Mouse (Mus musculus): ENCODE measurements around the gene Agap1. TPM values are rescaled to one million over a fixed set of nuclear protein-coding genes. Genes with fewer than 3 reads are reported as not detected.

Gene Agap1
- total and polyA plus RNA-seq, 3 experiments: 0.01 TPM; not detected in 2

DNA sequence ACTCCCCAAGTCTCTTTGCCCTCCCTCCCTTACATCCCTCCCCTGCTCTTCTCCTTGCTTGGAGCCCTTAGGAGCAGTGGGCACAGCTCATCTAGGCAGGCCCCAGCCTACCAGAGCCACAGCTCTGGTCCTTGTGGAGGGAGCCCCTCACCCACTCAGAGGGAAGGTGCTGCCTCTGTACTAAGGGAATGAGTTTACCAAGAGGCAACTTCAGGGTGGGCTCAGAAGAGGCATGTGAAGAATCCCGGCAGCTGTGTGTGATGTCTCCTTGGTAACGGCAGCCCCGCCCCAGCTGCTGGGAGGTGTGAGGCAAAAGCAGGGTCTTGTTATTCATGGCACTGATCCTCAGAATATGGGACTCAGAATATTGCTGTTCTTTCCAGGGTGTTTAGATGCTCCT is 309.3 kb downstream of the Agap1 start:
- no peak overlapping the region for H3K4me3 ChIP-seq (ENCODE audit: control insufficient read depth in 1 of 2, insufficient read depth in 1 of 2, low read depth in 2 of 2, low read length in 2 of 2)
- H3K27ac ChIP-seq (ENCODE audit: control insufficient read depth, low read depth, low read length): no peak overlapping the region
- H3K27me3 ChIP-seq (ENCODE audit: control insufficient read depth in 1 of 2, insufficient read depth in 2 of 2, low read length in 2 of 2): no peaks in the 10 kb centered on the region
- H3K4me1 ChIP-seq (ENCODE audit: control insufficient read depth in 1 of 2, insufficient read depth in 2 of 2, low read length in 2 of 2): no peaks in the 10 kb centered on the region
- no peaks in the 10 kb centered on the region for H3K79me2 ChIP-seq (ENCODE audit: control insufficient read depth, insufficient read depth, low read length, poor library complexity)
- H3K9me3 ChIP-seq (replicated peaks; ENCODE audit: insufficient read depth, low read length): no peaks in the 10 kb centered on the region
- H3K36me3 ChIP-seq (ENCODE audit: control insufficient read depth in 1 of 2, insufficient read depth in 2 of 2, low read length in 2 of 2): no peaks in the 10 kb centered on the region
- no peak for DNase-seq (ENCODE audit: low read depth, low spot score)
- no peak overlapping the region for H3K9ac ChIP-seq (ENCODE audit: control insufficient read depth, low read depth, low read length, poor library complexity, severe bottlenecking)
- no peak for TF ChIP-seq POLR2AphosphoS5 (IDR thresholded peaks at IDR 0.05; ENCODE audit: borderline replicate concordance, low read depth, low read length)
- no peak for TF ChIP-seq USF2 (IDR thresholded peaks at IDR 0.05; ENCODE audit: borderline replicate concordance in 1 of 2, insufficient read depth in 1 of 2, low read depth in 1 of 2, low read length in 2 of 2)
- TF ChIP-seq MYC (IDR thresholded peaks at IDR 0.05; ENCODE audit: low read depth, low read length): no peak
- no peak for TF ChIP-seq ELF1 (IDR thresholded peaks at IDR 0.05; ENCODE audit: low read depth, low read length)
- TF ChIP-seq NELFE (IDR thresholded peaks at IDR 0.05; ENCODE audit: low read depth, low read length): no peak
- no peak for TF ChIP-seq ZNF384 (IDR thresholded peaks at IDR 0.05; ENCODE audit: low read depth, low read length)
- TF ChIP-seq ZC3H11A (IDR thresholded peaks at IDR 0.05; ENCODE audit: low read depth, low read length): no peak
- no peak for TF ChIP-seq BHLHE40 (IDR thresholded peaks at IDR 0.05; ENCODE audit: borderline replicate concordance, low read depth, low read length)
- no peak for TF ChIP-seq SMC3 (IDR thresholded peaks at IDR 0.05; ENCODE audit: low read depth, low read length)

DNA sequence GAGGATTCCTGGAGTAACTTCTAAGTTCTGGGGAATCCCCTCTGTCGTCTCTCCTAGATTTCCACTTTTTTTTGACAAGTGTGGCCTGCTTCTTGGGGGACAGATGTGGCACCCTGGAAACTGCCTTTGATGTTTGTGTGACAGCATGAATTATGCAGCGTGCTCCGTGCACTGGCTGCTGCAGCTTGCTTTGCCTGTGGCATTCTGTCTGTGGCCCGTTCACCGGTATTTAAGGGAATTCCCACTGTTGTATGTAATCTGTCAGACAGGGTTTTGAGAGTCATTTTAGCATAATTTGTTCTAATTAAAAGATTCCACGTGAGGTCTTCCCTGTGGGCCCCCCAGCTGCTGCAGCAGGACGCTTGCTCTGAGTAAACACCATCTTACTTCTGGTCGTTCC is 312.3 kb downstream of the Agap1 start:
- H3K4me1 ChIP-seq (ENCODE audit: control insufficient read depth in 1 of 2, insufficient read depth in 2 of 2, low read length in 2 of 2): no peaks in the 10 kb centered on the region
- no peak overlapping the region for H3K4me3 ChIP-seq (ENCODE audit: control insufficient read depth in 1 of 2, insufficient read depth in 1 of 2, low read depth in 2 of 2, low read length in 2 of 2)
- no peaks in the 10 kb centered on the region for H3K27me3 ChIP-seq (ENCODE audit: control insufficient read depth in 1 of 2, insufficient read depth in 2 of 2, low read length in 2 of 2)
- H3K9ac ChIP-seq (ENCODE audit: control insufficient read depth, low read depth, low read length, poor library complexity, severe bottlenecking): no peak overlapping the region
- no peak overlapping the region for H3K27ac ChIP-seq (ENCODE audit: control insufficient read depth, low read depth, low read length)
- H3K36me3 ChIP-seq (ENCODE audit: control insufficient read depth in 1 of 2, insufficient read depth in 2 of 2, low read length in 2 of 2): no peaks in the 10 kb centered on the region
- no peak for TF ChIP-seq EP300 (IDR thresholded peaks at IDR 0.05; ENCODE audit: low read depth in 1 of 2, low read length in 2 of 2)
- TF ChIP-seq MEF2A (IDR thresholded peaks at IDR 0.05; ENCODE audit: extremely low read depth, insufficient replicate concordance, low read depth, low read length, poor library complexity, severe bottlenecking): no peak
- no peak for TF ChIP-seq RCOR1 (IDR thresholded peaks at IDR 0.05; ENCODE audit: low read depth, low read length)
- TF ChIP-seq KAT2A (conservative IDR thresholded peaks at IDR 0.05; ENCODE audit: low read depth, low read length): no peak
- no peak for TF ChIP-seq GABPA (IDR thresholded peaks at IDR 0.05; ENCODE audit: low read depth, low read length)
- no peak for TF ChIP-seq NELFE (IDR thresholded peaks at IDR 0.05; ENCODE audit: low read depth, low read length)
- no peak for TF ChIP-seq BHLHE40 (IDR thresholded peaks at IDR 0.05; ENCODE audit: borderline replicate concordance, low read depth, low read length)
- no peak for TF ChIP-seq JUND (IDR thresholded peaks at IDR 0.05; ENCODE audit: low read depth, low read length)
- TF ChIP-seq ZC3H11A (IDR thresholded peaks at IDR 0.05; ENCODE audit: low read depth, low read length): no peak
- TF ChIP-seq TBP (IDR thresholded peaks at IDR 0.05; ENCODE audit: low read depth, low read length): no peak
- no peak for TF ChIP-seq NRF1 (IDR thresholded peaks at IDR 0.05; ENCODE audit: insufficient read depth, low read depth, low read length, poor library complexity, severe bottlenecking)
- no peak for TF ChIP-seq ZNF384 (IDR thresholded peaks at IDR 0.05; ENCODE audit: low read depth, low read length)
- TF ChIP-seq ZKSCAN1 (IDR thresholded peaks at IDR 0.05; ENCODE audit: low read depth, low read length): no peak
- no peak for TF ChIP-seq TCF12 (IDR thresholded peaks at IDR 0.05; ENCODE audit: low read depth, low read length)
- no peak for TF ChIP-seq ETS1 (IDR thresholded peaks at IDR 0.05; ENCODE audit: low read depth, low read length)
- no peak for TF ChIP-seq GATA1 (IDR thresholded peaks at IDR 0.05; ENCODE audit: low read depth, low read length)
- DNase-seq (ENCODE audit: low read depth, low spot score): no peak
- no peaks in the 10 kb centered on the region for H3K9me3 ChIP-seq (replicated peaks; ENCODE audit: insufficient read depth, low read length)
- no peaks in the 10 kb centered on the region for H3K79me2 ChIP-seq (ENCODE audit: control insufficient read depth, insufficient read depth, low read length, poor library complexity)

Measured in MEL (cell line).